Mouse (Mus musculus) heart, postnatal 0 days (tissue): ENCODE results near the gene Ptprz1. TPM values are rescaled to one million over a fixed set of nuclear protein-coding genes. Genes with fewer than 3 reads are reported as not detected.

Experiments used
- ATAC-seq: fragments of 200-750 bp; cut with Nextera tagmentation; 2 replicates; pipeline ENCODE4 v1.8.0; 2017; ENCODE audit warnings: low read depth, moderate number of reproducible peaks, moderate library complexity; ENCODE audit not compliant: insufficient read depth
- DNase-seq: peaks from one replicate; pipeline ENCODE4 v3.0.0-alpha.2; 2016; ENCODE audit warnings: low spot score
- H3K27ac ChIP-seq: fragments of 300-500 bp; sonication (generic); 2 replicates; pipeline ENCODE4 v1.5.1; 2014; ENCODE audit warnings: low read depth, mild to moderate bottlenecking
- H3K27me3 ChIP-seq: fragments of 300-500 bp; sonication (generic); 2 replicates; pipeline ENCODE4 v1.6.1; 2014; ENCODE audit warnings: low read length, mixed read lengths; ENCODE audit not compliant: control insufficient read depth, insufficient read depth
- H3K36me3 ChIP-seq: fragments of 300-500 bp; sonication (generic); replicated peaks from 2 replicates; pipeline ENCODE4 v1.6.1; 2014; ENCODE audit warnings: low read length, mixed read lengths; ENCODE audit not compliant: control insufficient read depth, insufficient read depth
- H3K4me1 ChIP-seq: fragments of 300-500 bp; sonication (generic); 2 replicates; pipeline ENCODE4 v1.6.1; 2014; ENCODE audit warnings: antibody characterized with exemption; ENCODE audit not compliant: control insufficient read depth, insufficient read depth
- H3K4me2 ChIP-seq: fragments of 300-500 bp; sonication (generic); 2 replicates; pipeline ENCODE4 v1.6.1; 2014; ENCODE audit warnings: low read depth, mild to moderate bottlenecking, low read length, moderate library complexity
- H3K4me3 ChIP-seq: fragments of 300-500 bp; sonication (generic); 2 replicates; pipeline ENCODE4 v1.5.1; 2014; ENCODE audit warnings: low read depth, low read length
- H3K9ac ChIP-seq: fragments of 300-500 bp; sonication (generic); replicated peaks from 2 replicates; pipeline ENCODE4 v1.6.1; 2014; ENCODE audit warnings: low read depth, low read length, mixed read lengths
- H3K9me3 ChIP-seq: fragments of 300-500 bp; sonication (generic); replicated peaks from 2 replicates; pipeline ENCODE4 v1.6.1; 2016; ENCODE audit warnings: low read length; ENCODE audit not compliant: control insufficient read depth
- CTCF ChIP-seq: IDR thresholded peaks from 2 replicates; pipeline ENCODE4 v1.5.1; 2016; ENCODE audit warnings: antibody characterized with exemption, control low read depth, low read depth
- EP300 ChIP-seq: IDR thresholded peaks from 2 replicates; pipeline ENCODE4 v1.6.1; 2016; ENCODE audit warnings: antibody characterized with exemption, low read depth
- WGBS: fragments of 180-500 bp; shearing (Covaris S2); extraction: QIAGEN DNeasy Blood & Tissue Kit; methylation state at CpG from one replicate; pipeline ENCODE4 v1.1.7; 2014; 5-methylcytosine and 5-hydroxymethylcytosine counted together
- polyA plus RNA-seq: library from polyadenylated mRNA; unstranded; fragments of >200 nt; fragmentation: Nextera tagmentation; extraction: Ambion mirVana; gene quantifications from 2 replicates; pipeline ENCODE4 v1.2.1, GENCODE M21; 2015
- total RNA-seq: library from RNA; depleted of rRNA; stranded (reverse); fragments of >200 nt; gene quantifications from 2 replicates; pipeline ENCODE4 v1.2.3, GENCODE M21; 2014; ENCODE audit warnings: low replicate concordance; rRNA removed

The Ptprz1 gene
- total RNA-seq: 1.3 and 1.8 TPM in 2 replicates
- 0.55 and 0.74 TPM in 2 replicates for polyA plus RNA-seq

DNA sequence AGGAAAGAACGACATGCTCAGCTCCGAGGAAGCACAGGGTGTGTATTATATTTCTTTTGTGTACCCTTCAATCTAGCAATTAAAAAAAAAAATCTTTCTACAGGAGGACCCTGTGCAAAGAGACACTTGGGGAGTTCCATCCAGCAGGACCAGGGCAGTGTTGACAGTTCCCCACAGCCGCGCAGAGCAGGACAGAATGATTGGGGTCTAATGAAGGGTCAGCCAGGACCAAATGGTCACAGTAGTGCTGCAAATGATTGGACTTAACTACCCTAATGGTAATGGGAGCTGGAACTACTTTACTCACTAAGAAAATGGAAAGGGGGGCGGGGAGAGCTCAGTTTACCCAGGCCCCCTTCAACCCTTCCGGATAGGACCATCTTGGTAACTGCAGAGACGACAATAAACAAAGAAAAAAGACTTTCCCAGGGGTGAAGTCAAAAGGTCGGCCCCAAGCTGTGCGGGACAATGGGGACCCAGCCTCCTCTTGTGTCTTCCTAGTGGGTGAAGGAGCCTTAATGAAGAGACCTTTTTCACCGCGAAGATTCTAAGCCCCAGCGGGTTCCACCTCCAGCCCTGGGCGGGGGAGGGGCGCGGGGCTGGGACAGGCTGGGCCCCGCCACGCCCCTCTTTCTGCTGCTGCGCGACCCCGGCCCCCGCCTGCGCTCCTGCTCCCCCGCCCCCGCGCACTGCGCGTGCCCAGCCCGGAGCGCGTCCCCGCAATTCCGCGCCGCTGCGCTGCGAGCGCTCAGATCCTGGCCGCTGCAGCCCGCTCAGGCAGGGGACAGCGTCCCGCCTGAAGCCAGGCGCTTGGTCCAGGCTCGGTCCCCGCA lies at the start of gene Ptprz1:
Ptprz1 (plus strand) TSS at position 722 of the 833 bp plus-strand sequence.
- no peak within 1 kb of the TSS for H3K27ac ChIP-seq
- TF ChIP-seq CTCF (no peak), EP300 (no peak)
- 2% methylated on average over 39 of the region's 44 CpGs for WGBS
- DNase-seq (peak; percentile 14), ATAC-seq (peak; percentile 69)
- H3K4me1 ChIP-seq: no peaks in the 10 kb centered on the region
- 0 out of 2 replicates have a peak within 1 kb of the TSS, but pooled peaks have one; percentile 18 for H3K9ac ChIP-seq
- H3K27me3 ChIP-seq: peaks cover 19% of the 10 kb centered on the region
- peak within 1 kb of the TSS; percentile 60 for H3K4me3 ChIP-seq
- peak within 1 kb of the TSS; percentile 92 for H3K4me2 ChIP-seq
- no peaks in the 10 kb centered on the region for H3K9me3 ChIP-seq
- H3K36me3 ChIP-seq: no peaks in the 10 kb centered on the region

DNA sequence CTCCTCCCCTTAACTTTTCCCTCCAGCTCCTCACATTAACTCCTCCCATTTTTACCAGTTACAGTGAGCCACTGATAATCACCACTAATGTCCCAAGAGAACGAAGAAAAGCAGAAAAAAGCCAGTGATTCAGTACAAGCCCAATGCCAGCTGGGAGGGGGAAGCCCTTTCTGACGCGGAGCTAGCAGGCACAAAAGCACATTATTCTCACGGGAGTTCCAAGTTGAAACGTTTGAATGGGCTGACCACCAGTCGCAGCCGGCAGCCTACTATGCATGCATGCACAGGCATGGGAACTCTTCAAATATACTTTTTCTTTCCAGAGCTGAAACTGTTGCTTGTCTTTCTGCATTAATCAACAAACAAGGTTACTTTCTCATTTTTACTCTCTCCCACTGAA lies 41.7 kb upstream of the Ptprz1 start:
- WGBS: 52% methylated on average over 7 of the region's 7 CpGs
- Histone ChIP-seq H3K27ac (no peak overlapping the region), H3K9ac (no peak overlapping the region), H3K4me2 (no peak overlapping the region), H3K36me3 (no peaks in the 10 kb centered on the region), H3K4me3 (no peak overlapping the region), H3K27me3 (no peaks in the 10 kb centered on the region), H3K9me3 (no peaks in the 10 kb centered on the region), H3K4me1 (peaks cover 3% of the 10 kb centered on the region; the same call in 1 of the 2 replicates)
- ATAC-seq: no peak
- no peak for DNase-seq
- TF ChIP-seq CTCF (no peak), EP300 (no peak)

DNA sequence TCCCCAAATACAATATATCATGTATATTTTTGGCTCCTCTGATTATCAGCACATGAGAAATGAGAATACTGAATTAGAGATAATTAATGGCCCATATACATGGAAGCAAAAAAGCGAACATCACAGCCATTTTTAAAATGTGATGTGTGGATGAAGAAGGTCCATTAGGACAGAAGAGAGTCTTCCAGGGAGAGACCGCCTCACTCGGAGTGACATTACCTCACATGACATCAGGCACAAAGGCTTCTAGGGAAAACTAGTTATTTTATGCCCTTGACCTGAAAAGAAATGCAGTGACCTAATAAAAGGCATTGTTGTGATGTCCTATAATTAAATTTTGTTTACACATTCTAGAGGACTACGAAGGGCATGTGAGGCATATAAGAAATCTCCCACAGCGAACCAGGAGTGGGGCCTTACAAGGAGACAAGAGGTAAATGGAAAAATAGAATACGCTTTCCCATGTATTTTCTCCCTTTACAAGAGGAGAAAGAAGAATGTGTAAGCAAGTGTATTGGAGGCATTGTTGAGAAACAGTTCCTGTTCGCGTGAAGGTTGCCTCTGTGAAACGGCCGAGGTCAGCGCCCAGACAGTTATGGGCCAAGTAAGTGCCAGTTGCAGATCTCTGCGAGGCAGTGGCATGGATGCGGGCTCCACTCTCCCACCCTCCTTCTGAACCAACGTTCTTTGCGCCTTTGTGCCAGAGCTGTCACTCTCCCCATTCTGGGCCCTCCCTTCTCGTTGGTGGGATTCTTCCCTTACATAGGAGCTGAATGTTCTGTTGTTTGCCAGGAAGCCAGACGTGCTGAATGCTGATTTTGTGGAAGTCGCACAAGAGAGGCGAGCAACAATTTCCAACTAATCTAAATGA lies 41.0 kb upstream of the Ptprz1 start:
- peaks cover 3% of the 10 kb centered on the region; the same call in 1 of the 2 replicates for H3K4me1 ChIP-seq
- DNase-seq (no peak), ATAC-seq (no peak)
- no peak overlapping the region for H3K9ac ChIP-seq
- H3K27ac ChIP-seq: no peak overlapping the region
- WGBS: 76% methylated on average over 19 of the region's 19 CpGs
- H3K36me3 ChIP-seq: no peaks in the 10 kb centered on the region
- no peaks in the 10 kb centered on the region for H3K27me3 ChIP-seq
- H3K4me2 ChIP-seq: no peak overlapping the region
- H3K9me3 ChIP-seq: no peaks in the 10 kb centered on the region
- TF ChIP-seq EP300 (no peak), CTCF (no peak)
- no peak overlapping the region for H3K4me3 ChIP-seq

DNA sequence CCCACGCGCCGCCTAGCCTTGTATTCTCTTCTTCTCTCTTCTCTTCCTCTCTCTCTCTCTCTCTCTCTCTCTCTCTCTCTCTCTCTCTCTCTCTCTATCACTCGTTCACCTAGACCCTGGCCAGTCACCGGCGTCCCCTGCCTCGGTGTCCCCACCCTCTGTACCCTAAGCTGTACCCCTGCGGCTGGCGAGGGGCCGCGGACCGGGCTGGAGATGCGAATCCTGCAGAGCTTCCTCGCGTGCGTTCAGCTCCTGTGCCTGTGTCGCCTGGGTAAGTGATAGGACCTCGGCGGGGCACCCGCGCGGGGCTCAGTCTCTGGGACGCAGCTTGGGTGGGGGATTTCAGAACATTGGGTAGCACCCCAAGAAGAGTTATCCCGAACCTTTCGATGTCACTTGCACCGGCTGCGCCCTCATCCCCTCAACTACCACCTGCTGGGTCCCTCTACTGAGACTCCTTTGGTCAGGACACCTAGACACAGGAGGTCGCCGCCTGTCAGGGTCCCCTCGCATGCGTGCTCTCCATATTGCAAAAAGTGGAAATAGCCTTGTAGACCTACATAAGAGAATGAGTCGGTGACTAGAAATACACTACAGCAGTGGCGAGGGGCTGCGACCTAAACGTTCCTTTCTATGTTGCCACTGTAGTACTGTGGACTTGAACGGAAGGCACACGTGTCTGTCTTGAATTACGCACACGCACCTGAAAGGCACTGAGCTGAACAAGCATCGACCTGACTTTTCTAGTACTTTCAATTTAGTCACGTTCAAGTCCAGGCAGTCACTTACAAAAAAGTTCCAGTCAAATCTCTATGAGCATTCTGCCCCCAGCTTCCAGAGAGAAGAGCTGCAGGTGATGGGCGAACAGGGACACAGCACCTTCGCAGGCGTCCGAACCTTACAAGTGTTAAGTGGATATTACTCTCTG lies 576 bp downstream of the Ptprz1 start:
- no peak for DNase-seq
- peaks cover 19% of the 10 kb centered on the region for H3K27me3 ChIP-seq
- H3K9ac ChIP-seq: 0 out of 2 replicates have a peak overlapping the region, but pooled peaks have one; percentile 18
- no peaks in the 10 kb centered on the region for H3K36me3 ChIP-seq
- peak overlapping the region; percentile 60 for H3K4me3 ChIP-seq
- WGBS: 2% methylated on average over 44 of the region's 45 CpGs
- ATAC-seq: peak; percentile 44; the same call in 1 of the 2 replicates
- no peaks in the 10 kb centered on the region for H3K9me3 ChIP-seq
- no peak overlapping the region for H3K27ac ChIP-seq
- H3K4me2 ChIP-seq: peak overlapping the region; percentile 92
- TF ChIP-seq EP300: no peak
- TF ChIP-seq CTCF: no peak
- no peaks in the 10 kb centered on the region for H3K4me1 ChIP-seq
